Mouse (Mus musculus): ENCODE results near the gene Agmo. TPM values are rescaled to one million over a fixed set of nuclear protein-coding genes. Genes with fewer than 3 reads are reported as not detected.

The Agmo gene
- total RNA-seq, 2 experiments from 2014 or later: 2.2 to 3.1 TPM

DNA sequence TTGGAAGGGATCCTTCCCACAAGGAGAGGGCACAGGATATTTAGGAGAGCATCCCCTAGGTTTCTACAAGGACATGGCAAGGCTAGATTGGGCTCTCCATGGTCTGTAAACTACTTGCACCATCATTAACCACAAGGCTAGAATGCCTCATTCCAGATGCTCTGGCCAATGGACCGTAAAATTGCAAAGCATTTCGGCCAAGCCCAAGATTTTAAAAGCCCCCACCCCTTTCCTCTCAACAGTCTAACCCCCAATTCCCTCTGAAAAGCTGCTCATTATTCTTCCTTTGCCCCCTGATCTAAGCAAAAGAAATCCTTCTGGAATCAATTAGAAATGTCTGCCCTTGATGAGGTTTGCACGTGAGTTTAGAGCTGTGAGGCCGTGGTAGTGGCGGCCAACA, 185.3 kb downstream of the Agmo start:
- no peak for DNase-seq (ENCODE audit: low spot score in 2 of 2)

DNA sequence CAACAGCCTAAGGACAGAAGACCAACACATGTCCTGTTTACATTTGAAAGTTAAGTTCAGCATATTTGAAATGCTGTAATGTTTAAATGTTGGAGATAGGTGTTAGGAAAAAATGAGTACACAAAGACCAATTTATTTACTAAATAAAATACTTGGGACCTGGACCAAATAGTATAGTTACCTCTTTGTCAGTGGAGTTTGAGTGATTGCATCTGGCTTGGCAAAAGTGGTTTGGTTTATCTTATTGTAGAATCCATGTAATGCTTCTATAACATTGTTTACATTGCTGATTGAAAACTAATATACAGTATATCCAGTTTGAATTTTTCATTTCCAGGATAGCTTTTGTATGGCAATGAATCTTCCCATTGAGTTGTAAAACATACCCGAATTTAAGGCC, 193.0 kb downstream of the Agmo start:
- DNase-seq (ENCODE audit: low spot score in 2 of 2): no peak

DNA sequence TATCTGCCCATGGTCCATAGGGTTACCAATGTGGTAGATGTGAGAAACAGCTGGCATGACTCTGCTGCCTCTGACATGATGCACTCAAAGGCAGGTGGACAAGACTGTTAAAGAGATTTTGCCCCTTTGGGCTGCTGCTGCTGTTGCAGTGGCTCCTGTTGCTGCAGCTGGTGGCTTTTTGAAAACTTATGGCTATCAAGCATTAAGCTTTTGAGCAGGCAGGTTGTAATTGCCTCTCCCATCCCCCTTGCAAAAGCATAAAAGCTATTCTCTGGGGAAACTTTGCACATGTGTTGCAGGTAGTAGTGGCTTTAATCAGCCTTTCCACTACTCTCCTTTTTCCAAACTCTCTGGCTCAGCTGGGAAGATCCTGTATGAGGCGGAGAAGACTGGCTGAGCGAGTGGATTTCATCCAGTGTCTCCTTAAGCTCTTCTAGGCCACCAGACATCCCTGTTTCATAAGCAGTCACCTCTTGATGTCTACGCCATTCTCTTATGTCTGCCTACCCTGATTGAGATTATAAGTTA, 201.1 kb downstream of the Agmo start:
- no peak for DNase-seq (ENCODE audit: low spot score in 2 of 2)

DNA sequence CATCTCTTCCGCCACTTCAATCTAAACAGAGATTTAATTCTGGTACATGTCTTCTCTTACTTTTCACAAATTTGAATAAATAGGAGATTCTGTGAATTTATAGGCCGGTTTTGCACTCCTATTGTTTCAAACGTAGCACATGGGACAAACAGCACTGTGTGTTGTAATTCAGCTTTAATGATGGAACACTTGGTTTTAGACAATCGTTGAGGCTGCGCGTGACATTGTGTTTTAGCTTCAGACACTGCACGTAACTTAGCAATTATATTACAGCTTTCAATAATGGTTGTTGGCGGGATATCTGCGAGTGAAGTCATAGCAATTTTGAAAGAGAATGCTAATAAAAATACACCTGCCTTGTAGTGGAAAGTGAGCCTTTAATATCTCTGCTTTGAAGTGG, 203.8 kb downstream of the Agmo start:
- DNase-seq (ENCODE audit: low spot score in 2 of 2): no peak

DNA sequence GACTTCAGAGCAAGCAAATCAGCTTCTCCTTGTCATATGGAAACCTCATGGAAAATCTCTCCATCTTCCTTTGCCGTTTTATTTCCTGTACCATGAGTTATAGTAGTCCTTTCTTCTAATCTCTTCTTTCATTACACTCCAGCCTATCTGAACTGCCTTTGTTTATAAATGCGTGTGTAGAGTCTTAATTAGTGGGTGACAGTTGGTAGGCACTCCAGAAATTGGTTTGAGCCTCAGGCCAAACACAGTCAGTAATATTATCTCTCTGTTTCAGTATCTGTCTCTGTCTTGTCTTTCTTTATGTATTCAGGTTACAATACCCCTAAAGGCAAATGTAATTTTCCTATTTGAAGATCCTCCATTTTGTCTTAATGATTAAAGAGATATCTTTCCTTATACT, 208.2 kb downstream of the Agmo start:
- no peak for DNase-seq (ENCODE audit: low spot score in 2 of 2)

DNA sequence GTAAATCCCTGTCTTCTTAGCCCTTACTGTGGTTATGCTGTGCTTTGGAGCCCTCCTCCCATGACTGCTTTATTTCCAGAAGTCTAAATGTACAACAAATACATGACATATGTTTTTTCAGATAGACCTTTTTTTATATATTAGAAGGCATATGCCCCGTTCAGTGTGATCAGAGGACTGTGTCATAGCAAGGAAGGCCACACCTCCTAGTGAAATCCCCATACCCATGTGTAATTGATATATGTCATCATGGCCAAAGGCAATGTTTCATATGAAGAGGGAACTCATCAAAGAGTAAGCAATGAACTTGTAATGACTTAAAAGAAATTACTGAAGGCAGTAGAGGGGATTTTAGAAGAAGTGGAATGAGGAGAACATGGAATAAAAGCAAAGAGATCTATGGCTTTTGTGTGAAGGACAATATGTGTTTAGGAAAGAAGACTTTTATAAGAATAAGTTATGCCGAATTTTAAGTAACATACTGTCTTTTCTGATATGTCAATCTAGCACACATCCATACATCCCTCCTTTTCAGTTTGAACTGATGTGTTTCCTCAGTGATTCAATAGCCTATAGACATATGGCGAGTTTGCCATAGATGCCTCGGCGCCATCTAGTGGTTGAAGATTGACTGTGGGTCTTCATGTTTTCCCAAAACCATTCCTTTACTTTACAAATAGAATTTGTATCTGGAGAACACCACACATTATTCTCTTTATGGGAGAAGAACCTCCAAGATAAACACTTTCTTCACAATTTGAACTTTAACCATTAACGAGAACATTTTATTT, 209.1 kb downstream of the Agmo start:
- DNase-seq (ENCODE audit: low spot score in 2 of 2): peak in 1 of 2 experiments; percentile 53

DNA sequence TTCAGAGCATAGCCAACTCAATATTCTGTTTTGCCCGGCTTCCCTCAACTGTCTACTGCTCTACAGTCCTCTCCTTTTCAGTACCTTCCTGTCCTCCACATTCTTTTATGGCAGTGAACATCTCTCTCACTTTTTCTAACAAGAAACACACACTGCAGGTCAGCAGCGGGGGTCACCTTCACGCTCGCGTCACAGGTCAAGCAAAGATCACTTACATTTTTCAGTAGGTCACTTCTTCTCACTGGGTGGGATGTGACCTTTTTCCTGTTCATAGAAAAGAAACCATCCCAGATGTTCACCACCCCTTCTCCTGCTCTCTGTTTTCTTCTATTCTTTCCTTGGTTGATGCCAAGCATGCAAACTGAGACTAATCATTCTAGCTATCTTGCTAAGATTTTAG, 230.2 kb downstream of the Agmo start:
- no peak for DNase-seq (ENCODE audit: low spot score in 2 of 2)

DNA sequence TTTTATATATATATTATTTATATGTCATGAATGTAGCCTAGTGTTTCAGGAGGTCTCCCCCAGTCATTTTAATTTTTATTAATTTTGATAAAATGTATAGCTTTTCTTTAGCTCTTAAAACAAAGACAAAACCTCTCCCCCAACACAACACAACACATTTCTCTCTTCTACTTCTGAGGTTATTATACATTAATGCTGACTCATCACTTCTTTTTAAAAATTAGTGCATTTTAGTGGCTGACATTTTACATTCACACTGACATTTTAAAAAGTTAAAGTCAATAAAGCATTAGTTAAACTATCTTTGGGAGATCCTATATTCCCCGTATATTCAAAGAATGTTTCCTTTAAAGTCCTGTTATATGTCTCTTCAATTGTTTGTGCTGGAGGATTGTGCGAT, 235.4 kb downstream of the Agmo start:
- no peak for DNase-seq (ENCODE audit: low spot score in 2 of 2)

DNA sequence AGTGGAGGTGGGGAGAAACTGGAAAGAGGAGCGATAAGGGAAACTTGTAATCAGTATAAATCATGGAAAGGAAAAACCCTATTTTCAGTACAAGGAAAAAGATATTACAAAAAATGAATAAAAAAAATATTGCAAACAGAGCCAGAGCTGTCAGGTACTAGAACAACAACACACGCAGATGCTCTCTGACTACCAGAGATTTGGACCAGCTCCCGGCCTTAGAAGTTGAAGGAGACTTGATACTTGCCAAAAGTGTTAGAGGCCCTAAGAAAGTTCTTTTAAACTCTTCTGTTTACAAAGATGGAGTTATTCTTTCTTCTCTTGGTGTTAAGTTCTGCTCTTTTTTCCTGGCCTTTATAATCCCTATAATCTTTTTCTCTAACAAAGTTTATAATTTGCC, 246.6 kb downstream of the Agmo start:
- DNase-seq (ENCODE audit: low spot score in 2 of 2): peak in 1 of 2 experiments; percentile 25

DNA sequence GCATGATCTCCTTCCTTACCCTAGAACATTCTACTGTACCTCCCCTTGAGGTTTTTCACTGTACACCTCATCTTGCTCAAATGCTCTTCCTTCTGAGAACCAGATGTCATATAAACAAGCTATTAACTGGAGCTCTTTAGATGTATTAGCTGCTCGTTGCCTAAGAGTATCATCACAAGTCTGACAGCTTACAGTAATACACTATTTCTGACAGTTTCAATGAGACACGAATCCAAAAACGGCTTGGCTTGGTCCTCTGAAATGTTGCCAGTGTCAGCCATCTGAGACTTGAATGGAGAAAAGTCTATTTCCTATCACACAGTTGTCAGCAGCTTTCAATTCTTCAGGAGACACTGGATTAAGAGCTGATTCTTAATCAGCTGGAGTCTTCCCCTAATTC, 257.4 kb downstream of the Agmo start:
- peak in 1 of 2 experiments; percentile 15 for DNase-seq (ENCODE audit: low spot score in 2 of 2)

DNA sequence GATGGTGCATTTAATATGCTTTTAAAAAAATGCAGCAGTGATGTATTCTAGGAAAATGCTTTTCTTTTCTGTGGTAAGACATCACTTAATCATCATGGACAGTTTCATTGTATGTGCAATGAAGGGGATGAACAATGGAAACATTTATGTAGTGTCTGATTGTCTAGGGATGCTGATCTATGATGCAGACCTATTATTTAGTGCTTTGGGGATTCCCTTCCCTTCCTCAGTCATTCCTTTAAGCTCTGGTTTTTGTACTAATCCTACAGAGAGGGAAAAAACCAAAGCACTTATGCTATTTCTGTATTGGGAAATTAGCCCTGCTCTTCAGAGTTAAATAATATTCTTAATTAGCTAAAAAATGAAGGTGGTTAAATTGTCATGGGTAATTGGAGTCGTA, 266.0 kb downstream of the Agmo start:
- no peak for DNase-seq (ENCODE audit: low spot score in 2 of 2)

DNA sequence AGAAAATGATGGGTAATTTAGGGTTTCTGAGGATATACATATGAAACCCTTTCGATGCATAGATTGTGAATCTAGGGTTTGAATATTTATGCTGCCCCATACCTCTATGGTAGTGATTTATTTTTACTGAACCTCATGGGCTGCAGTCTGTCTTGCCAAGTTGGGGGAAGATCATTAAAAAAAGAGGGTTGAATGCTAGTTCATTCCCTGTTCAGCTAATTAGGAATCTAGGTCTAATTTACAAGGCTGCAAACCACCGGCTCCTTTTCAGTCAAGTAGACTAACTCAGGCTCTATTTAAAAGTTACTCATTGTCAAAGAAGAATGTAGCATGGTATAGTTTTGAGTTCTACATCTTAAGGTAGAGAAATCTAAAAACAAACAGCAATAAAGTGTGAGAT, 266.4 kb downstream of the Agmo start:
- DNase-seq (ENCODE audit: low spot score in 2 of 2): no peak

DNA sequence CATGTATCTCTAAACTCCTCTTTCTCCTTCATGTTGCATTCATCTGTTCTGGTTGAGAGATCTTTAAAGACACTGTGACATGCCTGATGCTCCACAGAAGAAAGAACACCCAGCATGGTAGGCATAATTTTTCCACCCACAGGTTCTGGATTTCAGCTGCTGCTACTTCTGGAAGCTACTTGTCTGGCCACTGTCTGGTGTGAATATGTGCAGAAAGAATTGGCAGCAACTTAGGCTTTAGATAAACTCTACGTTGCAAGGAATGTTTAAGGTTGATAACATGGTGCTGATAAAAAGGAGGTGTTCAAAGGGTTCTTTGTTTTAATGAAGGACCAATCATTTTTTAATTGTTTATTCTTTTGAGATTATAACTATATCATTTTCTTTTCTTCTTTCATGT, 280.3 kb downstream of the Agmo start:
- DNase-seq (ENCODE audit: low spot score in 2 of 2): no peak

DNA sequence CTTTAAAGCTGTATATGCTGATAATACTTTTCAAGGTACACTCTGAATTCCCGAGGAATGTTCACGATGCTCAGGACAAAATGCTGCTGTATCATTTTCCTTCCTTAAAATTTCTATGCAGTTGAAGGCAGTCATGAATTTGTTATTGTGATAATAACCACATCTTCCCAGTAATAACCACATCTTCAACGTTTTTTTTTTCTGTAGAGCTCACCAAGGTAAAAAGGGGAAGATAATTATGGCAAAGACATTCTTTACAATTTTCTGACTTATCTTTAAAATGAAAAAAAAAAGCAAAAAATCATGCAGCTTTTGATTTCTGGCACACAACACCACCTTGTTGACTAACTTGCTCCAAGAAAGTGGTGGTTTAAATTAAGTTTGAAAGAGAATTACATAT, 283.2 kb downstream of the Agmo start:
- DNase-seq (ENCODE audit: low spot score in 2 of 2): no peak

DNA sequence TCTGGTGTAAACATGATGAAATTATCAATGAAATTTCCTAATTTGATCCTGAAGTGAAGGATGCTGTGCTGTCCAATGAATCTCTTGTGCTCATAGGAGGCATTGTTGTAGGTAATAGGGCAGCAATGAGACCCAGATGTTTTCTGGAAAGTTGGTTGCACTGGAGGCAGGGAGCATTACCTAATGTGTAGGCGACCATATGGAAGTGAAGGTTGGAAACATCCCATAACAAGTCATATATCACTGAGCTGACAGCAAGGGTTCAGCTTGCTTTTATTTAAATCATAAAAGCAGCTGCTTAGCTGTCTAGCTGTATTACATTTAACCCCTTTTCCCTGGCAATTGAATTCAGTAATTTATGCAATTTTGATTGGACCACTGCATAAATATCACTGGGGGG, 299.6 kb downstream of the Agmo start:
- no peak for DNase-seq (ENCODE audit: low spot score in 2 of 2)

DNA sequence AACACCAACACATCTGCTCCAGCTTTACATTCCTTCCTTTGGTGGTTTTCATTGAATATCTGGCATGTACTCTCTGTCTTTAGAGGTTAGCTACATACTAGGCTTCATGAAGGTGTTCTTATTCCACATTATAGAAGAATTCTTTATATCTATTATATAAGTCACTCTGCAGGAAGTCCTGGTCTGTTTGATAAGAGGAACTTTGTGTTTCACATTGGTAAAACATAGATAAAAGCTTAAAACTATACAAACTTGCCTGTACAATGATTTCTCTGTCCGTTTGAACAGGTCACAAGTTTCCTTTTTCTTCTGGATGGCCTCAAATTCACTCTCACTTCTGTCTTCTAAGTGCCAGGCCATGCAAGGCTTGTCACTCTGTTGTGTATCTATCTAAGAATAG, 316.8 kb downstream of the Agmo start:
- no peak for DNase-seq (ENCODE audit: low spot score in 2 of 2)

DNA sequence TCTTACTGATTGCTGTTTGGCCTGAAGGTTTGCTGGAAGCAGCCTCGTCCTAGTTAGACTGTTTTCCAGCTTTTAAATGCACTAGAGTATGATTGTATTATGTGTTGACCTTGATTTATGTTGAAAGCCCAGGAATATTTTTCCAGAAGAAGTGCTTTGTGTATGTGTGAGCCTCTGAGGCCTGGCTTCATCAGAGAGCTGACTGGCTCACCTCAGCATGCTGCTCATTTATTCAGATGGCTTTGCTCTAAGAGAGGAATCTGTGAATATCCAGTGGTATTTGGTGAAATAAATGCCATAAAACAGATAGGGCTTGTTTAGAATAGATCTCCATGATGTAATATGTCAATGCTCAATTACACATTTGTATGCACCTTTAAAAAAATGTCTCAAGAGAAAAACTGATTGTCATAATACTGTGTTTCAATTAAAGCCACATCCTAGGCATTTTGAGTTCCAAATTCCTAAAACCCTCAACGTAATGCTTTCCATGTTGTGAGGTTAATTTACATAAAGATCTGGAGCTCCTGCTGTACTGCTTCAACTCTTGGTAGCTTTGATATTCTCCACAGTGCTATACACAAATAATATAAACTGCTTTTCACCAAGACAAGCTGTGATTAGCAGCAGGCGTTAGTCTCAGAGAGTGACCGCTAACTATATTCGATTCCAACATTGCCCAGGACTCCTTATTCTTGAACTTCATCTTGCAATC, 324.6 kb downstream of the Agmo start:
- DNase-seq (ENCODE audit: low spot score in 2 of 2): no peak

DNA sequence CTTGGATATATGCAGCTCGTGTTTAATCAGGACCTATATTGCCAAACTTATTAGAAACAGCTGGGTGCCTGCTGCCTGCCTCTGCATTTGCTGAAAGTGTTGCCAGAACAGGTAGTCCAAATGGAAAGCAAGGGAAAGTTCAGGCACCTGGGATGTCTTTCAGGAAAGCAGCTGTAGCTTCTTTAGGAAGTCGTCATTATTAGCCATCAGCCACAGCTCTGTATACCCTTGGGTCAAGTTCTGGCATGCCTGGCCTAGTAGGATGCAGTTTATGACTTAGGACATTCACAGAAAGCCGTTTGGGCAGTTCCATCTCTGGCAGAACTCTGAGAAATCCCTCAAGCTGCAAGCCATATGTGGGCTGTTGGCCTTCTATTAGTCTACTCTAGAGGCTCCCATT, 330.5 kb downstream of the Agmo start:
- DNase-seq (ENCODE audit: low spot score in 2 of 2): peak in 1 of 2 experiments; percentile 11

DNA sequence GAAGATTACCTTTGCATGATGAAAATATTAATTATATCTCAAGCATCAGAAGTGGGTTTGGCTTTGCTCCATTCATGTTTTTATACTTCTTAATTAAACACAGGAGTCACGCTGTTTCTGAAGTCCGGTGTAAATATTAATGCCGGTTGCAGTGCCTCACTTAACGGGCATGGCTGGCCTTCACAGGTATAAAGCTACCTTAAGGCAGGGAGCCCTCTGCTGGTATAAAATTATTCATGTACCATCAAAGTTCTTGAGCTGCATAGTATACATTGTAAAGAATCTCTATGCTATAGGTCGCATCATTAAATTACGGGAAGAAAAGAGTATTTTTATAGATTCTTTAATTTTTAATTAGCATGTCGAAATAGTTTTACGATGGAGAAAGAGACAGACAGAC, 341.3 kb downstream of the Agmo start:
- no peak for DNase-seq (ENCODE audit: low spot score in 2 of 2)

DNA sequence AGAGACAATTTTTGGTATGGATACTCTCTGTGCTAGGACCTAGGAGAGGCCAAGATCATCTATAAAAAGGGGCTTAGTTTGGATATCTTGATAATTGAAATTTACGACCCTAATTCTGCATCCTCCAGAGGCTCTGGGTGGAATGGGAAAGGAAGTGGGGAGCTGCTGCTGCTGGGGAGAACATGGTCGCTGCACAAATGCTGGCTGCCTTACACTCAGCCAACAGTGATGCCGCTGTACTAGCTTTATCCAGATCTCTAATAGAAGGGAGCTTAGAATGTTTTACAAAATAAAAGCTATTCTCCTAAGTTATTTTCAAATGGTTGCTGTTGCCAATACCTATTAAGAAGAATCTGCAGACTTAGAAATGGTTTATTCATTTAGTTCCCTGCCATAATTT, 351.4 kb downstream of the Agmo start:
- DNase-seq (ENCODE audit: low spot score in 2 of 2): no peak

DNA sequence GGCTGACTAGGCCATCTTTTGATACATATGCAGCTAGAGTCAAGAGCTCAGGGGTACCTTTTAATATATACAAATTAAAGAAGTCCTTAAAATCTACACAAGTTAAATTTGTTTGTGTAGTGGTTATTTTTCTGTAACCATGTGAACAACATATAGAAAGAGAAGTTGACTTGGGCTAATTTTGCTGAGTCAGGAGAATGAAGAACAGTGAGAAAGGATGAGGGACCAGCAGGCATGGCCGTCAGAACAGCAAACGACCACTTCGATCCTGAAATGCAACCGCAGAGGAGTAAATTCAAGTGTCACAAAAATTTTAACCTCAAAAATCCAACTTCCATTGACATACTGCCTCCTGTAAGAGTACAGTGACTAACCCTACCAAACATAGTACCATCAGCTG, 371.4 kb downstream of the Agmo start:
- DNase-seq (ENCODE audit: low spot score in 2 of 2): no peak

DNA sequence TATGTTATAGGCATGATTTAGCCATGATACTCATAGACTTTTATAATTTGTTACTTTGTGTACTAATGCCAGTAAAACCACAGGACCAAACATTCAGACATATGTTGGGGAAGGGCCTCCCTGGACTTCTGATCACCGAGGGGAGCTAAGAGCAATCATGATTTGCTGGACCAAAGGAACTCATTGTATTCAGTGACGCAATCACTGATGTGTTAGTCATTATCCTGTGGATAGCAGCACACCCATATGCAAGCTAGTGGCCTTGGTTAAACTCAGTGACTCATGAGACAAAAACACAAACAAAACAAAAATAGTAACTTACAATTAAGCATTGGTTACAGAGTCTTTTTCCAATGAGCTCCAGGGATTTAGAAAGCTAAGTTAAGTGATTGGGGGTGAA, 373.3 kb downstream of the Agmo start:
- DNase-seq (ENCODE audit: low spot score in 2 of 2): no peak

DNA sequence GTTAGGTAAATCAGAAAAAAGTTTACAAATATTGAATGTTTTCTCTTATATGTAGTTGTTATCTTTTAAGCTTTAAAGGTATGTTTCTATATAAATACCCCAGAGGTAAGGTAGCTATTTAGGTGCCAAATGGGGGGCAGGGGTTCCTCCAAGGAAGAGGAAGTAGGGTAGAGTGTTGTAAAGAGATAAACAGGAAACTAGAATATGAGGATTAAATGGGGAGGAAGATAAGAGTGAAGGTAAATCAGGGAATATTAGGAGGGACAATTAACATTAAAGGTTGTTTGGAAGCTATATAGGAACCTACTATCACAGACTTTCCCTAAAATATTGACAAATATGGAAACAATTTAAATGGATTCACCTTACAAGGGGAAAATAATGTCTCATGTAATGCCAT, 382.6 kb downstream of the Agmo start:
- no peak for DNase-seq (ENCODE audit: low spot score in 2 of 2)
